Mouse (Mus musculus): ENCODE data around the gene Thyn1.

Thyn1 gene

DNA sequence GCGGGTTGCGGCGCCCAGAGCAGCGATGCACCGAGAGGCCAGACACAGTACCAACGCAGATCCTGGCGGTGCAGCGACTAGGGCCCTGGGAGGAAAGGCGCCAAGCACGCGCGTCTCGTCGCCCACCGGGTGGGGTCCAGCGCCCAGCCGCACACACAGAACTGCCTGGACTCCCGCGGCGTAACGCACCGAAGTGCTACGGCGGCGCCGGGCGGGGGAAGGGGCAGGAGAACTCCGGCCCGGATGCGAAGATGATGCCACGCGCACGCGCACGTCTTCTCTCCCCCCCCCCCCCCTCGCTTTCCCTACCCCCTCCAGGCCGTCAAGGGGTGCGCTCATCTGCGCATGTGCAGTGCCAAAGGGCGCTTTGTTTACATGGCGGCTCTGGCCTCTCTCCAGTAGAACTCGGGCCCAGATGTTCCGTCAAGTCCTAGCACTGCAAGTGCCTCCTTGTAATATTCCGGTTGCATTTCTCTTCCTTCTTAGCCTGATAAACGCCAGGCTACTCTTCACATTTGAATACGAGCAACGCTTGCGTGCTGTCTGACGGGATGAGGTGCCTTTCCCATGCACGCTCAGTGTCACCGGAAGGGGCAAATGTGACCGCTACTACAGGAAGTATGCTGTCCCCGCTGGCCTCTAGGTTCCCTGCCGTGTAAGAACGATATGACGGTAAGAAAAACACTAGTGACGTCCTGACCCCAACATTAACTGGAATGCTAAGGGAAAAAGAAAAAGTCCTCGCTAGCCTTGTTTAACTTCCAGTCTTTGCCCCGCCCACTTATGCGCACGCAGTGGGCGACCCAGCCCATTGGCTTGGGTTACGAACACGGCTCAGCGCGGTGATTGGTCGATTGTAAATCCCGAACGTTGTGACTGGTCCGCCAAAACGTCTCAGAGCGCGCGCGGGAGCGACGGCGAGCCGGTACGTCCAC is 30.6 kb downstream of the Thyn1 start, which contains the start of the genes Vps26b and Ncapd3:
Gene Vps26b (minus strand): TSS at position 238 of the 935 bp plus-strand sequence.
Gene Ncapd3 (plus strand): TSS at position 348 of the 935 bp plus-strand sequence.
- DNase-seq (ENCODE audit: low spot score), result peak; percentile 94

- DNase-seq (ENCODE audit: low spot score), result no peak
Measured at GRCm38 (mm10) chr9:27030763-27031100, 31.2 kb downstream of the Thyn1 start.

DNA sequence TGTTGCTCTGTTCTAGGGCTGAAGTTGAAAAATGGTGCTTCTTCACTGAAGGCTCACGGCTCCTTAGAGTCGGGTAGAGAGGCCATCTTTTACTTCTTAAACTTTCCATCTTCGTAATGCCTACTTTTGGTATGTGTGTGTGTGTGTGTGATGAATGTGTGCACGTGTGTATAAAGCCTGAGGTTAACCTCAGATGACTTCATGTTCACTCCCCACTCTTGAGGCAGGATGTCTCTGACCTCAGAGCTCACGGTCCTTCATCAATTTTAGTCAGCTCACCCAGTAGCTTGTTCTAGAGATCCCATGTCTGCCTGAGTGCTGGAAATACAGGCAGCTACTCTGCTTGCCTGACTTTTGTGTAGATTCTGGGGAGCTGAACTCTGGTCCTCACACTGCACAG is 44.4 kb downstream of the Thyn1 start:
- DNase-seq (ENCODE audit: low spot score), result no peak

GRCm38 (mm10) chr9:27049492-27049891 is 50.0 kb downstream of the Thyn1 start:
- DNase-seq (ENCODE audit: low spot score), result no peak
